Comparison of ENCODE assay signal across 27 mouse cellular contexts in the genomic region with DNA sequence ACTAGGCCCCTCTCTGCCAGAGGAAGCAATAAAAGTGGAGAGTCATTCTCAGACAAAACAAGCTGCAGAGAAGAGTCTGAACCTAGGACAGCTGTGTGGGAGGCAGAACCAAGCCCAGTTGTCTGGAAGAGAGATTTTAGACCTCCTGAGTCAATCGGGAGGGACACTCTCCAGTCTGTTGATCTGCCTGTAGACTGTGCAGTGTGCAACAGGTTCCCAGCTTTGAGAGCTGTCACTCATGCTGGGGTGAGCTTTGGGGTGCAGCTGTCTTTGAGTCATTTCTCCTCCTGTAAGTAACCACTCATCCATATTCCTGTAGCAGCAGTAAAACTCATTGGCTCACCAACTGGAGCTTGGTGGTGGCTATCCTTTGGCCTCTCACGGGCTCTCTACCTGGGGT. TPM values are rescaled to one million over a fixed set of nuclear protein-coding genes. Genes with fewer than 3 reads are reported as not detected.
"Had no signal": no experiment of that assay in that cellular context is flagged by ENCODE, and none has a peak within 500 bp of the region (broad histone marks: within the 10 kb centered on the region; RNA-seq: fewer than 3 reads in every experiment).

No protein-coding gene starts in this region.

- H3K4me3 ChIP-seq: gastrocnemius, adult 2 months; heart, adult 2 months; heart, embryonic 12.5 days; hindbrain, embryonic 10.5 days; hindbrain, embryonic 12.5 days; limb, embryonic 12.5 days; liver, embryonic 13.5 days; liver, embryonic 15.5 days had no signal

- H3K4me1 ChIP-seq: hindbrain, embryonic 10.5 days; hindbrain, embryonic 12.5 days; limb, embryonic 12.5 days; liver, embryonic 13.5 days; liver, embryonic 15.5 days had no signal

- H3K36me3 ChIP-seq: heart, embryonic 12.5 days; hindbrain, embryonic 10.5 days; hindbrain, embryonic 12.5 days; limb, embryonic 12.5 days; liver, embryonic 13.5 days; liver, embryonic 15.5 days had no signal

- DNase-seq: gastrocnemius, adult 2 months; gastrocnemius, postnatal 10 days; gastrocnemius, postnatal 25 days; heart, adult 2 months; heart, postnatal 10 days; heart, postnatal 4 days; kidney, adult 11 months; kidney, adult 9 months; kidney, postnatal 14 days; kidney, postnatal 36 days; layer of hippocampus, adult 9-11 months; layer of hippocampus, postnatal 36 days; left cerebral cortex, postnatal 4 days; liver; liver, embryonic 13.5 days; liver, postnatal 0 days had no signal

- H3K27me3 ChIP-seq: heart, embryonic 12.5 days; hindbrain, embryonic 12.5 days; limb, embryonic 12.5 days; liver, embryonic 13.5 days; liver, embryonic 15.5 days had no signal

- ATAC-seq: hindbrain, embryonic 16.5 days; inflammation-experienced regulatory T-cells, adult 6 months; intestine, embryonic 16.5 days; liver, postnatal 0 days had no signal

- H3K9ac ChIP-seq: heart, embryonic 12.5 days; hindbrain, embryonic 12.5 days; hindbrain, embryonic 14.5 days; limb, embryonic 12.5 days; liver, embryonic 13.5 days; liver, embryonic 15.5 days; liver, postnatal 0 days had no signal

- H3K4me2 ChIP-seq: heart, embryonic 12.5 days; hindbrain, embryonic 12.5 days; hindbrain, embryonic 14.5 days; limb, embryonic 12.5 days; liver, embryonic 11.5 days; liver, embryonic 13.5 days; liver, embryonic 15.5 days had no signal

- H3K9me3 ChIP-seq: hindbrain, embryonic 10.5 days; hindbrain, embryonic 12.5 days; limb, embryonic 12.5 days; liver, embryonic 13.5 days; liver, embryonic 15.5 days had no signal

- H3K27ac ChIP-seq: gastrocnemius, adult 2 months; heart, adult 2 months; hindbrain, embryonic 10.5 days; hindbrain, embryonic 12.5 days; hindbrain, embryonic 14.5 days; limb, embryonic 12.5 days; liver, embryonic 13.5 days; liver, embryonic 15.5 days had no signal

RNA-seq across cellular contexts. Expression of gene Prokr2, which starts 33.2 kb away (rescaled TPM):
- polyA plus RNA-seq: large intestine, adult 2 months had no signal
